Mouse (Mus musculus): ENCODE results near the gene Wdfy4. TPM values are rescaled to one million over a fixed set of nuclear protein-coding genes. Genes with fewer than 3 reads are reported as not detected.

The Wdfy4 gene
- polyA plus RNA-seq, 1 experiment from 2014 or later = 0.43 TPM

- Histone ChIP-seq H3K4me1 (replicated peaks) (peaks cover 16% of the 10 kb centered on the region), H3K36me3 (no peaks in the 10 kb centered on the region), H3K27ac (no peak within 1 kb of the TSS), H3K4me3 (no peak within 1 kb of the TSS), H3K9me3 (no peaks in the 10 kb centered on the region), H3K27me3 (ENCODE audit: insufficient read depth, poor library complexity, severe bottlenecking) (peaks cover 4% of the 10 kb centered on the region; the same call in 1 of the 2 replicates)
- DNase-seq (ENCODE audit: low spot score) = no peak
- WGBS = 89% methylated on average over 2 of the region's 2 CpGs
Observed at GRCm38 (mm10) chr14:32991082-32991481, 194.2 kb downstream of the Wdfy4 start, which contains the start of gene Lrrc18. TSS of gene Lrrc18 (plus strand) at chr14:32991382.

GRCm38 (mm10) chr14:32986659-32987058 lies 198.6 kb downstream of the Wdfy4 start:
- Histone ChIP-seq H3K27me3 (ENCODE audit: insufficient read depth, poor library complexity, severe bottlenecking) (no peaks in the 10 kb centered on the region), H3K9me3 (no peaks in the 10 kb centered on the region), H3K36me3 (no peaks in the 10 kb centered on the region), H3K4me1 (replicated peaks) (no peaks in the 10 kb centered on the region), H3K27ac (no peak overlapping the region), H3K4me3 (no peak overlapping the region)
- WGBS = 76% methylated on average over 4 of the region's 4 CpGs
- no peak for DNase-seq (ENCODE audit: low spot score)

- H3K27ac ChIP-seq = no peak overlapping the region
- 80% methylated on average over 6 of the region's 6 CpGs for WGBS
- H3K4me1 ChIP-seq (replicated peaks) = no peaks in the 10 kb centered on the region
- no peaks in the 10 kb centered on the region for H3K9me3 ChIP-seq
- no peak overlapping the region for H3K4me3 ChIP-seq
- no peaks in the 10 kb centered on the region for H3K27me3 ChIP-seq (ENCODE audit: insufficient read depth, poor library complexity, severe bottlenecking)
- H3K36me3 ChIP-seq = no peaks in the 10 kb centered on the region
- DNase-seq (ENCODE audit: low spot score) = no peak
Observed at GRCm38 (mm10) chr14:32984176-32984738, 201.1 kb downstream of the Wdfy4 start.

GRCm38 (mm10) chr14:32970700-32971099 lies 214.6 kb downstream of the Wdfy4 start:
- no peak for DNase-seq (ENCODE audit: low spot score)
- Histone ChIP-seq H3K36me3 (no peaks in the 10 kb centered on the region), H3K9me3 (no peaks in the 10 kb centered on the region), H3K27me3 (ENCODE audit: insufficient read depth, poor library complexity, severe bottlenecking) (no peaks in the 10 kb centered on the region), H3K27ac (no peak overlapping the region), H3K4me3 (no peak overlapping the region), H3K4me1 (replicated peaks) (no peaks in the 10 kb centered on the region)
- WGBS = 79% methylated on average over 9 of the region's 9 CpGs

- Histone ChIP-seq H3K4me3 (no peak overlapping the region), H3K4me1 (replicated peaks) (0 out of 2 replicates have a peak, but pooled peaks cover 16% of the 10 kb centered on the region), H3K27ac (no peak overlapping the region), H3K27me3 (ENCODE audit: insufficient read depth, poor library complexity, severe bottlenecking) (no peaks in the 10 kb centered on the region; the same call in 1 of the 2 replicates), H3K9me3 (no peaks in the 10 kb centered on the region), H3K36me3 (no peaks in the 10 kb centered on the region)
- 72% methylated on average over 10 of the region's 10 CpGs for WGBS
- peak; percentile 17 for DNase-seq (ENCODE audit: low spot score)
Observed at GRCm38 (mm10) chr14:32964742-32965141, 220.6 kb downstream of the Wdfy4 start.

- no peaks in the 10 kb centered on the region for H3K9me3 ChIP-seq
- peaks cover 27% of the 10 kb centered on the region; the same call in 1 of the 2 replicates for H3K4me1 ChIP-seq (replicated peaks)
- no peaks in the 10 kb centered on the region; the same call in 1 of the 2 replicates for H3K27me3 ChIP-seq (ENCODE audit: insufficient read depth, poor library complexity, severe bottlenecking)
- H3K36me3 ChIP-seq = no peaks in the 10 kb centered on the region
- H3K4me3 ChIP-seq = no peak overlapping the region
- peak; percentile 73 for DNase-seq (ENCODE audit: low spot score)
- WGBS = 40% methylated on average over 5 of the region's 5 CpGs
- H3K27ac ChIP-seq = no peak overlapping the region
Observed at GRCm38 (mm10) chr14:32960481-32960880, 224.8 kb downstream of the Wdfy4 start.

- DNase-seq (ENCODE audit: low spot score) = no peak
- no peaks in the 10 kb centered on the region for H3K36me3 ChIP-seq
- no peaks in the 10 kb centered on the region for H3K9me3 ChIP-seq
- 63% methylated on average over 8 of the region's 8 CpGs for WGBS
- H3K4me3 ChIP-seq = no peak overlapping the region
- H3K27me3 ChIP-seq (ENCODE audit: insufficient read depth, poor library complexity, severe bottlenecking) = no peaks in the 10 kb centered on the region; the same call in 1 of the 2 replicates
- H3K4me1 ChIP-seq (replicated peaks) = peaks cover 32% of the 10 kb centered on the region; the same call in 1 of the 2 replicates
- no peak overlapping the region; the same call in 1 of the 2 replicates for H3K27ac ChIP-seq
Observed at GRCm38 (mm10) chr14:32958671-32959070, 226.6 kb downstream of the Wdfy4 start.

- H3K9me3 ChIP-seq = no peaks in the 10 kb centered on the region
- no peaks in the 10 kb centered on the region for H3K36me3 ChIP-seq
- no peak overlapping the region for H3K4me3 ChIP-seq
- DNase-seq (ENCODE audit: low spot score) = no peak
- no peaks in the 10 kb centered on the region; the same call in 1 of the 2 replicates for H3K27me3 ChIP-seq (ENCODE audit: insufficient read depth, poor library complexity, severe bottlenecking)
- WGBS = 81% methylated on average over 8 of the region's 8 CpGs
- 0 out of 2 replicates have a peak overlapping the region, but pooled peaks have one; percentile 29 for H3K27ac ChIP-seq
- H3K4me1 ChIP-seq (replicated peaks) = peaks cover 36% of the 10 kb centered on the region
Observed at GRCm38 (mm10) chr14:32956486-32956885, 228.8 kb downstream of the Wdfy4 start.

- DNase-seq (ENCODE audit: low spot score) = peak; percentile 24
Observed at GRCm38 (mm10) chr14:32950312-32951301, 234.7 kb downstream of the Wdfy4 start.

GRCm38 (mm10) chr14:32947512-32947911 lies 237.8 kb downstream of the Wdfy4 start:
- WGBS = 92% methylated on average over 2 of the region's 2 CpGs
- no peak overlapping the region for H3K27ac ChIP-seq
- no peak overlapping the region for H3K4me3 ChIP-seq
- DNase-seq (ENCODE audit: low spot score) = no peak
- H3K9me3 ChIP-seq = no peaks in the 10 kb centered on the region
- H3K27me3 ChIP-seq (ENCODE audit: insufficient read depth, poor library complexity, severe bottlenecking) = no peaks in the 10 kb centered on the region
- H3K4me1 ChIP-seq (replicated peaks) = peaks cover 14% of the 10 kb centered on the region
- H3K36me3 ChIP-seq = no peaks in the 10 kb centered on the region

More at GRCm38 (mm10) chr14:32950312-32951301, 234.7 kb downstream of the Wdfy4 start:
- Histone ChIP-seq H3K4me3 (no peak overlapping the region), H3K9me3 (no peaks in the 10 kb centered on the region), H3K27me3 (ENCODE audit: insufficient read depth, poor library complexity, severe bottlenecking) (no peaks in the 10 kb centered on the region), H3K36me3 (no peaks in the 10 kb centered on the region), H3K27ac (peak overlapping the region; percentile 51; the same call in 1 of the 2 replicates), H3K4me1 (replicated peaks) (peaks cover 26% of the 10 kb centered on the region)
- 66% methylated on average over 20 of the region's 20 CpGs for WGBS

GRCm38 (mm10) chr14:32939217-32939616 lies 246.1 kb downstream of the Wdfy4 start:
- Histone ChIP-seq H3K4me3 (no peak overlapping the region), H3K36me3 (no peaks in the 10 kb centered on the region), H3K4me1 (replicated peaks) (peaks cover 8% of the 10 kb centered on the region; the same call in 1 of the 2 replicates), H3K9me3 (no peaks in the 10 kb centered on the region), H3K27me3 (ENCODE audit: insufficient read depth, poor library complexity, severe bottlenecking) (no peaks in the 10 kb centered on the region), H3K27ac (no peak overlapping the region)
- DNase-seq (ENCODE audit: low spot score) = no peak
- 90% methylated on average over 5 of the region's 5 CpGs for WGBS

GRCm38 (mm10) chr14:32934064-32934463 lies 251.2 kb downstream of the Wdfy4 start:
- Histone ChIP-seq H3K9me3 (no peaks in the 10 kb centered on the region), H3K4me1 (replicated peaks) (no peaks in the 10 kb centered on the region), H3K4me3 (no peak overlapping the region), H3K36me3 (no peaks in the 10 kb centered on the region), H3K27me3 (ENCODE audit: insufficient read depth, poor library complexity, severe bottlenecking) (no peaks in the 10 kb centered on the region), H3K27ac (no peak overlapping the region)
- 82% methylated on average over 6 of the region's 6 CpGs for WGBS
- no peak for DNase-seq (ENCODE audit: low spot score)

- DNase-seq (ENCODE audit: low spot score) = no peak
- Histone ChIP-seq H3K4me1 (replicated peaks) (no peaks in the 10 kb centered on the region), H3K36me3 (no peaks in the 10 kb centered on the region), H3K27ac (no peak overlapping the region), H3K4me3 (no peak overlapping the region), H3K9me3 (no peaks in the 10 kb centered on the region), H3K27me3 (ENCODE audit: insufficient read depth, poor library complexity, severe bottlenecking) (no peaks in the 10 kb centered on the region)
- 89% methylated on average over 8 of the region's 8 CpGs for WGBS
Observed at GRCm38 (mm10) chr14:32932220-32932619, 253.1 kb downstream of the Wdfy4 start.
